Mouse (Mus musculus): ENCODE measurements around the gene Ensa. TPM values are rescaled to one million over a fixed set of nuclear protein-coding genes. Genes with fewer than 3 reads are reported as not detected.

The Ensa gene
- polyA plus RNA-seq, 1 experiment from 2014 or later = 88.1 TPM

DNA sequence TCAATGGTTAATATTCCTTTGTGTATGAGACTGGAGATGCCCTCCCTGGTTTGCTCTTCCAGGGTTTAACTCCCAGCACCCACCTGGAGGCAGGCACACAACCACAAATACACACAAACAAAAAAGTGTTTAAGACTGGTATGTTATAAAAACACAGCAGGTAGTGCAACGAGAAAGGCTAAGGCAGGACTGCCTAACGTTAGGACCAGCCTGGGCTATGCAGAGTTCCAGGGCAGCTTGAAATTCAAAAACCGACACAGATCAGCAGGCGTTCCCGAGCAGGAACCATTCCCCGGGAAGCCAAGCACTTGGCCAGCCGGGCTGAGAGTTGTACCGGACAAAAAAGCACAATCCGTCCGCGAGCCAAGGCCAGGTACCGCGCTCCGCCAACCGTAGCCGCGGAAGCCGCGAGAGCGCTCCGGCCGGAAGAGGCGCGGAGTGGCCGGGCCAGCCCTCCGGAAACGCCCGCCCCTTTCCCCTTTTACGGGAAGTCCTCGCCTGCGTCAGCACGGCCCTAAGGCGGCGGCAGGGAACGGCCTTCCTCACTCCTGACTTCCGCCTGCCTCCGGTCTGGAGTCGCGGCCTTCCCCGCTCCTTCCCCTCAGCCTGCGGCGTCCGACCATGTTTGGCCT, 33.6 kb downstream of the Ensa start, which contains the start of gene Mcl1:
TSS of gene Mcl1 (plus strand) at position 553 of the 632 bp plus-strand sequence.
- ATAC-seq (ENCODE audit: low FRiP score) = peak; percentile 98

DNA sequence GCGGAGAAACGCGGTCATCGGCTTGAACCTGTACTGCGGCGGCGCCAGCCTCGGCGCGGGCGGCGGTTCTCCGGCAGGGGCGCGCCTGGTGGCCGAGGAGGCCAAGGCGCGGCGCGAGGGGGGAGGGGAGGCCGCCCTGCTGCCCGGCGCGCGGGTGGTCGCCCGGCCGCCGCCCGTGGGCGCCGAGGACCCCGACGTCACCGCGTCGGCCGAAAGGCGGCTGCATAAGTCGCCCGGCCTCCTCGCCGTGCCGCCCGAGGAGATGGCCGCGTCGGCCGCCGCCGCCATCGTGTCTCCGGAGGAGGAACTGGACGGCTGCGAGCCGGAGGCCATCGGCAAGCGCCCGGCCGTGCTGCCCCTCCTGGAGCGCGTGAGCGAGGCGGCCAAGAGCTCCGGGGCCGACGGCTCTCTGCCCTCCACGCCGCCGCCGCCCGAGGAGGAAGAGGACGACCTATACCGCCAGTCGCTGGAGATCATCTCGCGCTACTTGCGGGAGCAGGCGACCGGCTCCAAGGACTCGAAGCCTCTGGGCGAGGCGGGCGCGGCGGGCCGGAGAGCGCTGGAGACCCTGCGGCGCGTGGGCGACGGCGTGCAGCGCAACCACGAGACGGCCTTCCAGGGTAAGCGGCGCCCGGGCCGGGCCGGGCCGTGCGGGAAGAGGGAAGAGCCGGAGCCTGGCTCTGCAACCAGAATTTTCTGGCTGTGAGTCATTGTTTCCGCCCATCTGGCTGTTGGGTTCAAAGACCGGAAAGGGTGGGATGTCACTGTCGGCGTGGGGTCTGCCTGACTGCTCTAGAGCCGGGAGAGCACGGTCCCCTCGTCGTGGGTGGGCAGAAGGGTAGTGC, 34.3 kb downstream of the Ensa start:
- no peaks in the 10 kb centered on the region for H3K27me3 ChIP-seq (ENCODE audit: control insufficient read depth, insufficient read depth, low read length)
- peak; percentile 96 for DNase-seq (ENCODE audit: low spot score, missing footprints)
- H3K4me3 ChIP-seq (ENCODE audit: low read depth, low read length) = peak overlapping the region; percentile 98
- peak overlapping the region; percentile 96 for H3K27ac ChIP-seq (ENCODE audit: low read depth, low read length)
- H3K36me3 ChIP-seq (ENCODE audit: control insufficient read depth, insufficient read depth, low read length) = peaks cover 4% of the 10 kb centered on the region; the same call in 1 of the 2 replicates
- ATAC-seq (ENCODE audit: low FRiP score) = peak; percentile 79
- H3K4me1 ChIP-seq (ENCODE audit: control insufficient read depth, insufficient read depth, low read length) = peaks cover 23% of the 10 kb centered on the region
- H3K4me2 ChIP-seq = peak overlapping the region; percentile 78
- H3K9ac ChIP-seq (ENCODE audit: low read length) = peak overlapping the region; percentile 99
- WGBS = under 1% methylated on average over 102 of the region's 113 CpGs
- no peaks in the 10 kb centered on the region for H3K9me3 ChIP-seq (ENCODE audit: control insufficient read depth, low read length)

More for the DNA sequence above, 33.6 kb downstream of the Ensa start, which contains the start of gene Mcl1:
- H3K36me3 ChIP-seq (ENCODE audit: control insufficient read depth, insufficient read depth, low read length) = peaks cover under 1% of the 10 kb centered on the region; the same call in 1 of the 2 replicates
- H3K9me3 ChIP-seq (ENCODE audit: control insufficient read depth, low read length) = no peaks in the 10 kb centered on the region
- DNase-seq (ENCODE audit: low spot score, missing footprints) = peak; percentile 99
- H3K4me1 ChIP-seq (ENCODE audit: control insufficient read depth, insufficient read depth, low read length) = peaks cover 27% of the 10 kb centered on the region
- peak within 1 kb of the TSS; percentile 96 for H3K27ac ChIP-seq (ENCODE audit: low read depth, low read length)
- H3K4me3 ChIP-seq (ENCODE audit: low read depth, low read length) = peak within 1 kb of the TSS; percentile 98
- no peaks in the 10 kb centered on the region for H3K27me3 ChIP-seq (ENCODE audit: control insufficient read depth, insufficient read depth, low read length)
- H3K4me2 ChIP-seq = peak within 1 kb of the TSS; percentile 78
- WGBS = under 1% methylated on average over 43 of the region's 43 CpGs
- H3K9ac ChIP-seq (ENCODE audit: low read length) = peak within 1 kb of the TSS; percentile 99

DNA sequence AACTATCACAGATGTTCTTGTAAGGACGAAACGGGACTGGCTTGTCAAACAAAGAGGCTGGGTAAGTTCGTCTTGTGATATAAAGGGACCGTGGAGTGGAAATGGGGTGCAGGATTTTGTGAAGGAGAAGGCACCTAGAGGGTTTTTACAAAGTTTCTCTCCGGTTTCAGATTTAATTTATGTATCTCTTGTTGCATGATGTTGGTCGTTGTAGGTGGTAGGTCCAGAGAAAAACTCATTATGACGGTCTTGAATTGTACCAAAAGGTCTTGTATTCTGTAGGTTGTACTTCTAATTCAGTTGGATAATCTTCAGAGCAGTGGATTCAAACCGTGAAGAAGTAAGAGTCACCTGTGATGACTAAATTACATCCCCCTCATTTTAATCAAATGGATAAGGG, 35.2 kb downstream of the Ensa start:
- peak overlapping the region; percentile 96; the same call in 1 of the 2 replicates for H3K27ac ChIP-seq (ENCODE audit: low read depth, low read length)
- WGBS = 4% methylated on average over 8 of the region's 8 CpGs
- ATAC-seq (ENCODE audit: low FRiP score) = no peak

DNA sequence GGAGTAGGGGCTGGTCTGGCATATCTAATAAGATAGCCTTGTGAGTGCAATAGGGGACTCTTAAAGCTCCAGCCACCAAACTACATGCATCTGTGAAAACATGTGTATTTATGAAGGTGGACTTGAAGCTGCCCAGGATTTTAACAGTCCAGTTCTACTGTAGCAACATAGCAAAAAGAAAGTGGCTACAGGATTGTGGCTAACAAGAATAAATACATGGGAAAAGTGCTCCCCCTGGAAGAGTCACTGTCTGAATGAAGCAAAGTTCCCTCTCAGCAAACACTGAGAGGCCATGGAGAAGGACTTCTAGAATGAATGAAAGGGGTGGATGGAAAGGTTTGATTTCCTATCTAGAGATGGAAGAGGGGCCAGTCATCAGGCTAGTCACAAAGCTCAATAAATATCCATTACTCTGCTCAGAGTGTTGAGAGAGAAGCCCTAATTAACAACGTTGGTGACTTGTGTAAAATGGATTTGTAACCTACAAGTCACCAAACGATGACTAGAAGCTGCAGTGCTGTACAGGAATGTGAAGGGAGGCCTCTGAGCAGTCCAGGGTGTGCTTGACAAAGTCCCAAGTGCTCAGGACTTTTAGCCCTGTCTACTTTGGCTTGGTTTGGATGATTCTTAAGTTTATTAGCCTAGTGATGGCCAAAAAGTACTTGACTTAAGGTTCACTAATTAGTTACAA, 36.1 kb downstream of the Ensa start:
- WGBS = 63% methylated on average over 2 of the region's 2 CpGs
- peaks cover 24% of the 10 kb centered on the region for H3K4me1 ChIP-seq (ENCODE audit: control insufficient read depth, insufficient read depth, low read length)

More for the DNA sequence above, 35.2 kb downstream of the Ensa start:
- peaks cover 7% of the 10 kb centered on the region; the same call in 1 of the 2 replicates for H3K36me3 ChIP-seq (ENCODE audit: control insufficient read depth, insufficient read depth, low read length)
- H3K4me1 ChIP-seq (ENCODE audit: control insufficient read depth, insufficient read depth, low read length) = peaks cover 23% of the 10 kb centered on the region
- no peaks in the 10 kb centered on the region for H3K9me3 ChIP-seq (ENCODE audit: control insufficient read depth, low read length)
- peak overlapping the region; percentile 78 for H3K4me2 ChIP-seq
- DNase-seq (ENCODE audit: low spot score, missing footprints) = no peak
- peak overlapping the region; percentile 98 for H3K4me3 ChIP-seq (ENCODE audit: low read depth, low read length)
- no peaks in the 10 kb centered on the region for H3K27me3 ChIP-seq (ENCODE audit: control insufficient read depth, insufficient read depth, low read length)
- H3K9ac ChIP-seq (ENCODE audit: low read length) = peak overlapping the region; percentile 99

DNA sequence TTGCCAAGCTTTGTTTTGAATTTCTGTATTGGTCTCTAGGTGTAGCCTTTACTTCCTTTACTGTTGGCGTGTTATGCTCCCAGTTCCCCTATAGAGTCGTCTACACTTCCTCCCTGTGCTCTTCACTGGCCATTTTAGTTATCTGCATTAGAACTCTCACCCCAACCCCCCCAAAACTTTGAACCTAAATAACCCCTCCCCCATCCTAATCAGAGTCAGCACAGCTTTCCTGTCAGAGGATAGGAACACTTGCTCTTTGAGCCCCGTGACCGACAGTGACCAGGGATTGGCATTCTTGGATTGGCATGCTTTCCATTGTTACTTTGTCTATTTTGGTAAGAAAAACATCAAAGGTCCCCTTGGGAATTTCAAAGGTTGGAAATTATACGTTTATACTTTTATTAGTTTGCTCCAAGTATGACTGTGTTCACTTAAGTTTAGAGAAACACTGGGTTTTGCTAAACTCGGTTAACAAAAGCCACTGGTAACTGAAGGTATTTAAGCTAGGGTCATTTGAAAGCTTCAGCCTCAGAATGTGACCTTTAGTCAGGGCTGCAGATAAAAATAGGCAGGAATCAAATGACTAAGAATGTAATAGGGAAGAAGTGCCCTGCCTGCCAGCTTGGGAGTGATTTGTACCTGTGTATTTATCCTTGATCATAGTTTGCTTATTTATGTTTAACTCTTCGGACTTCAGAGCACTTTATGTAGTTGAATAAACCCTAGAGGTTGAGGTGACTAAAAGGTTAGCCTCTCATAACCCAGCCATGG, 37.3 kb downstream of the Ensa start:
- WGBS = 70% methylated on average over 7 of the region's 7 CpGs
- no peak for DNase-seq (ENCODE audit: low spot score, missing footprints)
- no peak for ATAC-seq (ENCODE audit: low FRiP score)
- Histone ChIP-seq H3K27ac (ENCODE audit: low read depth, low read length) (no peak overlapping the region), H3K36me3 (ENCODE audit: control insufficient read depth, insufficient read depth, low read length) (peaks cover 9% of the 10 kb centered on the region; the same call in 1 of the 2 replicates), H3K27me3 (ENCODE audit: control insufficient read depth, insufficient read depth, low read length) (no peaks in the 10 kb centered on the region), H3K4me3 (ENCODE audit: low read depth, low read length) (no peak overlapping the region), H3K9me3 (ENCODE audit: control insufficient read depth, low read length) (no peaks in the 10 kb centered on the region), H3K4me2 (0 out of 2 replicates have a peak overlapping the region, but pooled peaks have one; percentile 10), H3K9ac (ENCODE audit: low read length) (no peak overlapping the region), H3K4me1 (ENCODE audit: control insufficient read depth, insufficient read depth, low read length) (peaks cover 25% of the 10 kb centered on the region)

More for the DNA sequence above, 36.1 kb downstream of the Ensa start:
- H3K4me2 ChIP-seq = peak overlapping the region; percentile 78
- DNase-seq (ENCODE audit: low spot score, missing footprints) (no peak), ATAC-seq (ENCODE audit: low FRiP score) (no peak)
- H3K27ac ChIP-seq (ENCODE audit: low read depth, low read length) = no peak overlapping the region
- peak overlapping the region; percentile 99; the same call in 1 of the 2 replicates for H3K9ac ChIP-seq (ENCODE audit: low read length)
- peaks cover 9% of the 10 kb centered on the region; the same call in 1 of the 2 replicates for H3K36me3 ChIP-seq (ENCODE audit: control insufficient read depth, insufficient read depth, low read length)
- H3K27me3 ChIP-seq (ENCODE audit: control insufficient read depth, insufficient read depth, low read length) = no peaks in the 10 kb centered on the region
- H3K4me3 ChIP-seq (ENCODE audit: low read depth, low read length) = peak overlapping the region; percentile 98
- H3K9me3 ChIP-seq (ENCODE audit: control insufficient read depth, low read length) = no peaks in the 10 kb centered on the region

DNA sequence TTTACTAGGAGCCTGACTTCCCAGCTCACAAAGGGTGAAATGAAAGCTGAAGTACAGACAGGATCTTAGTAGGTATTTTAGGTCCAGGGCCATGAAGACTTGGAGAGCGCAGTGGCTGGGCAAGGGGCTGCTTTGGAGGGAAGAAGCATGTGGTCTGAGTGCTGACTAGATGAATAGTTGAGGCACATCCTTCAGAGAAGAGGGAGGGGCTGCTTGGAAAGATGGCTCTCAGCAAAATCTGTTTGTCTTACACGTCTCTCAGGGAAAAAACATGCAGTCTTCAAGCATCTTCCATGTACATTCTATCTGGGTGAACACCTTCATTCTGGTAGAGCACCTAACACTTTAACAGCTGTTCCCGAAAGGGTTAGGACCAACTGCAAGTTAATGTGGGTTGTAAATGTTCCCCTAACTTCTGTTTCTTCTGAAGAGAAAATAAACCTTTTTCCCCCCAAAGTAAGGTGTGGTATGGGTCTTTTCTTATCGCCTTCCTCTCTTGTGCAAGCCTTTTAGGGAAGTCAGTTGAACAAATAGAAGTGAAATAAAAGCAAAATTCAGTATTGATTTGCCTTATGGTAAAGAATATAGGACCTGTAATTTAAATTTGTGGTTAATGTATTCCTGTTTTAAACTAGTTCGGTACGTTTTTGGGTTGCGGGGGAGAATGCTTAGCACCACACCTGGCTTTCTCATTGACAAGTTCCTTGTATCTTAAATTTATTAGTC, 38.1 kb downstream of the Ensa start:
- Histone ChIP-seq H3K9me3 (ENCODE audit: control insufficient read depth, low read length) (no peaks in the 10 kb centered on the region), H3K4me2 (no peak overlapping the region), H3K36me3 (ENCODE audit: control insufficient read depth, insufficient read depth, low read length) (peaks cover 9% of the 10 kb centered on the region; the same call in 1 of the 2 replicates), H3K27me3 (ENCODE audit: control insufficient read depth, insufficient read depth, low read length) (no peaks in the 10 kb centered on the region), H3K9ac (ENCODE audit: low read length) (no peak overlapping the region), H3K27ac (ENCODE audit: low read depth, low read length) (no peak overlapping the region), H3K4me3 (ENCODE audit: low read depth, low read length) (no peak overlapping the region), H3K4me1 (ENCODE audit: control insufficient read depth, insufficient read depth, low read length) (peaks cover 27% of the 10 kb centered on the region)
- WGBS = 90% methylated on average over 7 of the region's 7 CpGs
- no peak for ATAC-seq (ENCODE audit: low FRiP score)
- DNase-seq (ENCODE audit: low spot score, missing footprints) = no peak

DNA sequence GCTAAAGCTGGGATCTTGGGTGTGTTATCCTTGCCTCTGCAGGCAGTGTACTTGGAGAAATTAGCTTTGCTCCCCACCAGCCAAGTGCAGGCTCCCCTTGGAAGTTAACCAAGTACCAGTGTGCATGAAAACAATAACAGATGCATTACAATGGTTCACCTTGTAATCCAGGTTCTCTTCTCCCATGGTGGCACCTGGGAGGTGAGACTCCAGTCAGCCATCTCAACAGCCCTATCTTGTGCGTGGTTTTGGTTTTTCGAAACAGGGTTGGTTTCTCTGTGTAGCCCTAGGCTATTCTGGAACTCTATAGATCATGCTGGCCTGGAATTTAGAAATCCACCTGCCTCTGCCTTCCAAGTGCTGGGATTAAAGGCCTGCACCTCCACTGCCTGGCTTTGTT, 38.7 kb downstream of the Ensa start:
- no peaks in the 10 kb centered on the region for H3K27me3 ChIP-seq (ENCODE audit: control insufficient read depth, insufficient read depth, low read length)
- 88% methylated on average over 2 of the region's 2 CpGs for WGBS
- no peak overlapping the region for H3K9ac ChIP-seq (ENCODE audit: low read length)
- H3K4me3 ChIP-seq (ENCODE audit: low read depth, low read length) = no peak overlapping the region
- H3K27ac ChIP-seq (ENCODE audit: low read depth, low read length) = no peak overlapping the region
- peaks cover 27% of the 10 kb centered on the region for H3K4me1 ChIP-seq (ENCODE audit: control insufficient read depth, insufficient read depth, low read length)
- H3K9me3 ChIP-seq (ENCODE audit: control insufficient read depth, low read length) = no peaks in the 10 kb centered on the region
- H3K36me3 ChIP-seq (ENCODE audit: control insufficient read depth, insufficient read depth, low read length) = peaks cover 9% of the 10 kb centered on the region; the same call in 1 of the 2 replicates
- H3K4me2 ChIP-seq = no peak overlapping the region
- ATAC-seq (ENCODE audit: low FRiP score) (no peak), DNase-seq (ENCODE audit: low spot score, missing footprints) (no peak)

Data from midbrain, embryonic 11.5 days (tissue).